In genomic region chr16:4896249-4897027, GRCm38 (mm10) we compare ENCODE assay signal across 10 mouse cellular contexts. TPM values are rescaled to one million over a fixed set of nuclear protein-coding genes. Genes with fewer than 3 reads are reported as not detected.
A peak's percentile ranks its signal among the peaks of the same experiment; 100 is the strongest.
DNase-seq lines count a peak whose midpoint lies in the region; ATAC-seq and TF ChIP-seq lines count a peak whose summit lies in the region.
"Had no signal": no experiment of that assay in that cellular context is flagged by ENCODE, and none has a peak within 500 bp of the region (broad histone marks: within the 10 kb centered on the region; RNA-seq: fewer than 3 reads in every experiment).

No protein-coding gene starts in this region.

- peak; percentile 61 to 74 for DNase-seq in cerebellum, adult 2 months
- no peak for DNase-seq in cerebellum, adult 11 months
- peak; percentile 62 for DNase-seq in brain, adult 2 months (ENCODE audit: low read depth, low spot score)
- DNase-seq in heart, postnatal 36 days = peak; percentile 56 to 71
- peak in 2 of 3 experiments; percentile 50 to 54 for DNase-seq in liver, embryonic 14.5 days (ENCODE audit: low read depth in 3 of 3, low spot score in 3 of 3)
- no peak for DNase-seq in MN1 (ENCODE audit: low spot score)
- no peak for DNase-seq in right cerebral cortex, adult 18-20 months
- DNase-seq in thymus, adult 18-20 months = no peak
- DNase-seq: thymus, postnatal 25 days had no signal

- no peaks in the 10 kb centered on the region for H3K9me3 ChIP-seq in liver, embryonic 14.5 days (ENCODE audit: control insufficient read depth, low read length)

- ATAC-seq in liver, embryonic 14.5 days (ENCODE audit: insufficient read depth) = peak; percentile 84

- TF ChIP-seq CTCF in cerebellum, adult 2 months (IDR thresholded peaks at IDR 0.05; ENCODE audit: borderline replicate concordance, insufficient read depth, low read depth, low read length) = no peak
- TF ChIP-seq CTCF in liver, embryonic 14.5 days (IDR thresholded peaks at IDR 0.05; ENCODE audit: low read depth) = no peak

- no peaks in the 10 kb centered on the region for H3K36me3 ChIP-seq in liver, embryonic 14.5 days (replicated peaks; ENCODE audit: control insufficient read depth, insufficient read depth, low read depth)

- H3K9ac ChIP-seq in liver, embryonic 14.5 days (replicated peaks) = peak overlapping the region; percentile 29; the same call in 1 of the 2 replicates

- no peak overlapping the region for H3K4me3 ChIP-seq in cerebellum, adult 2 months (replicated peaks; ENCODE audit: insufficient read depth, low read depth, low read length)
- no peak overlapping the region for H3K4me3 ChIP-seq in liver, embryonic 14.5 days (ENCODE audit: insufficient read depth in 1 of 2, low read depth in 2 of 2, low read length in 2 of 2)

- peaks cover 22% of the 10 kb centered on the region for H3K4me1 ChIP-seq in cerebellum, adult 2 months (ENCODE audit: control insufficient read depth, insufficient read depth, low read length)
- H3K4me1 ChIP-seq in liver, embryonic 14.5 days (replicated peaks; ENCODE audit: control insufficient read depth in 2 of 2, insufficient read depth in 2 of 2, low read length in 1 of 2) = peaks cover 19 to 31% of the 10 kb centered on the region in 2 experiments

- 32% methylated on average over 5 of the region's 5 CpGs for WGBS in cerebellum, adult 2 months
- WGBS in liver, embryonic 14.5 days (ENCODE audit: insufficient replicate concordance) = 10% methylated on average over 5 of the region's 5 CpGs

- peak overlapping the region; percentile 34 for H3K4me2 ChIP-seq in liver, embryonic 14.5 days (ENCODE audit: low read depth)

- H3K27ac ChIP-seq in cerebellum, adult 2 months (ENCODE audit: insufficient read depth, low read length) = peak overlapping the region; percentile 54
- H3K27ac ChIP-seq in liver, embryonic 14.5 days = peak overlapping the region; percentile 40

- TF ChIP-seq EP300 in liver, embryonic 14.5 days (IDR thresholded peaks at IDR 0.05; ENCODE audit: low read depth) = peak; percentile 73

- intact Hi-C loops in heart, postnatal 36 days (cut with DNase I) = no loop called here

- H3K27me3 ChIP-seq in cerebellum, adult 2 months (ENCODE audit: control insufficient read depth, insufficient read depth, low read length) = no peaks in the 10 kb centered on the region
- H3K27me3 ChIP-seq in liver, embryonic 14.5 days (ENCODE audit: control insufficient read depth, insufficient read depth, low read length) = no peaks in the 10 kb centered on the region
- H3K27me3 ChIP-seq: CH12.LX had no signal

- TF ChIP-seq POLR2A in cerebellum, adult 2 months (IDR thresholded peaks at IDR 0.05; ENCODE audit: borderline replicate concordance, insufficient read depth, low read length) = no peak

RNA-seq across cellular contexts. Expression of gene Mgrn1, which starts 10.4 kb away (rescaled TPM):
- polyA plus RNA-seq in cerebellum, adult 2 months (2012; rRNA removed) = 243 and 248 TPM in 2 replicates
- total RNA-seq in heart, postnatal 36 days (2021) = 100 to 1,000 TPM; 154 to 155 TPM
- polyA plus RNA-seq in liver, embryonic 14.5 days (2012; rRNA removed) = 15.7 and 16.3 TPM in 2 replicates
- polyA plus RNA-seq in liver, embryonic 14.5 days (2014; fragmentation: Nextera tagmentation; extraction: Ambion mirVana) = 17.6 and 18.0 TPM in 2 replicates

RNA-seq across cellular contexts. Expression of gene Ubald1, which starts 16.3 kb away (rescaled TPM):
- polyA plus RNA-seq in cerebellum, adult 2 months (2012; rRNA removed) = 57.9 and 63.5 TPM in 2 replicates
- 10 to 100 TPM; 20.0 to 21.6 TPM for total RNA-seq in heart, postnatal 36 days (2021)
- 5.4 and 6.7 TPM in 2 replicates for polyA plus RNA-seq in liver, embryonic 14.5 days (2012; rRNA removed)
- polyA plus RNA-seq in liver, embryonic 14.5 days (2014; fragmentation: Nextera tagmentation; extraction: Ambion mirVana) = 9.0 and 9.5 TPM in 2 replicates

RNA-seq across cellular contexts. Expression of gene Nudt16l1, which starts 42.1 kb away (rescaled TPM):
- polyA plus RNA-seq in cerebellum, adult 2 months (2012; rRNA removed) = 102 and 104 TPM in 2 replicates
- 10 to 100 TPM; 20.5 to 21.3 TPM for total RNA-seq in heart, postnatal 36 days (2021)
- polyA plus RNA-seq in liver, embryonic 14.5 days (2012; rRNA removed) = 28.8 and 33.0 TPM in 2 replicates
- 51.8 and 52.1 TPM in 2 replicates for polyA plus RNA-seq in liver, embryonic 14.5 days (2014; fragmentation: Nextera tagmentation; extraction: Ambion mirVana)

Comparison
In these comparisons a context has a peak if more than half of its experiments do, and no peak if none do; other contexts are left out.
1. DNase-seq: peak in cerebellum, adult 2 months (2 of 2), brain, adult 2 months (single experiment), heart, postnatal 36 days (2 of 2) and liver, embryonic 14.5 days (2 of 3); none in cerebellum, adult 11 months (single experiment), MN1 (single experiment), right cerebral cortex, adult 18-20 months (single experiment) and thymus, adult 18-20 months (0 of 2).
2. RNA of gene Mgrn1, which starts 10.4 kb away (polyA plus RNA-seq): 243 to 248 TPM in cerebellum, adult 2 months; 15.7 to 18.0 TPM in liver, embryonic 14.5 days; every median in the first group is over 10 times any median in the second.